ENCODE assay signal across 11 mouse cellular contexts in genomic region chr1:62682456-62683385, GRCm38 (mm10). TPM values are rescaled to one million over a fixed set of nuclear protein-coding genes. Genes with fewer than 3 reads are reported as not detected.
A peak's percentile ranks its signal among the peaks of the same experiment; 100 is the strongest.
DNase-seq lines count a peak whose midpoint lies in the region; ATAC-seq and TF ChIP-seq lines count a peak whose summit lies in the region.
"Had no signal": no experiment of that assay in that cellular context is flagged by ENCODE, and none has a peak within 500 bp of the region (broad histone marks: within the 10 kb centered on the region; RNA-seq: fewer than 3 reads in every experiment).

No protein-coding gene starts in this region.

- H3K9ac ChIP-seq in intestine, embryonic 14.5 days (ENCODE audit: low read length) = no peak overlapping the region
- no peak overlapping the region for H3K9ac ChIP-seq in intestine, postnatal 0 days (ENCODE audit: low read depth, low read length)
- no peak overlapping the region for H3K9ac ChIP-seq in forebrain, embryonic 15.5 days (replicated peaks)
- 0 out of 2 replicates have a peak overlapping the region, but pooled peaks have one; percentile 9 for H3K9ac ChIP-seq in midbrain, embryonic 11.5 days (ENCODE audit: low read length)
- H3K9ac ChIP-seq: embryonic facial prominence, embryonic 12.5 days had no signal

- 38% methylated on average over 21 of the region's 21 CpGs for WGBS in intestine, embryonic 14.5 days
- WGBS in intestine, postnatal 0 days = 58% methylated on average over 21 of the region's 21 CpGs
- WGBS in forebrain, embryonic 15.5 days = 24% methylated on average over 21 of the region's 21 CpGs
- WGBS in midbrain, embryonic 11.5 days = 67% methylated on average over 21 of the region's 21 CpGs

- peaks cover 9% of the 10 kb centered on the region for H3K4me1 ChIP-seq in intestine, embryonic 14.5 days (replicated peaks; ENCODE audit: control insufficient read depth, insufficient read depth, low read length)
- H3K4me1 ChIP-seq in intestine, postnatal 0 days (replicated peaks; ENCODE audit: control insufficient read depth, insufficient read depth, low read length) = no peaks in the 10 kb centered on the region
- H3K4me1 ChIP-seq in forebrain, embryonic 15.5 days = peaks cover 16% of the 10 kb centered on the region
- peaks cover 6% of the 10 kb centered on the region; the same call in 1 of the 2 replicates for H3K4me1 ChIP-seq in midbrain, embryonic 11.5 days (ENCODE audit: control insufficient read depth, insufficient read depth, low read length)

- peak overlapping the region; percentile 29; the same call in 1 of the 2 replicates for H3K4me2 ChIP-seq in intestine, embryonic 14.5 days (ENCODE audit: low read length)
- H3K4me2 ChIP-seq in intestine, postnatal 0 days (replicated peaks; ENCODE audit: low read depth) = no peak overlapping the region
- peak overlapping the region; percentile 25 for H3K4me2 ChIP-seq in forebrain, embryonic 15.5 days (replicated peaks)
- 0 out of 2 replicates have a peak overlapping the region, but pooled peaks have one; percentile 7 for H3K4me2 ChIP-seq in midbrain, embryonic 11.5 days
- H3K4me2 ChIP-seq: embryonic facial prominence, embryonic 12.5 days had no signal

- DNase-seq in intestine, embryonic 14.5 days (ENCODE audit: low spot score) = no peak
- peak; percentile 50 for DNase-seq in brain, adult 2 months (ENCODE audit: low read depth, low spot score)
- DNase-seq in midbrain, embryonic 11.5 days (ENCODE audit: low spot score, missing footprints) = peak; percentile 72
- no peak for DNase-seq in urinary bladder, postnatal 14 days (ENCODE audit: low spot score)
- DNase-seq in adipocyte (ENCODE audit: low spot score) = no peak
- DNase-seq: adrenal gland, postnatal 10 days had no signal

- no peak overlapping the region for H3K27ac ChIP-seq in intestine, embryonic 14.5 days (ENCODE audit: low read depth)
- no peak overlapping the region for H3K27ac ChIP-seq in intestine, postnatal 0 days (ENCODE audit: low read depth, low read length)
- H3K27ac ChIP-seq in forebrain, embryonic 15.5 days (replicated peaks) = peak overlapping the region; percentile 43
- peak overlapping the region; percentile 8; the same call in 1 of the 2 replicates for H3K27ac ChIP-seq in midbrain, embryonic 11.5 days (ENCODE audit: low read depth, low read length)
- H3K27ac ChIP-seq: embryonic facial prominence, embryonic 12.5 days; limb, embryonic 10.5 days had no signal

- no peak for TF ChIP-seq CTCF in intestine, postnatal 0 days (IDR thresholded peaks at IDR 0.05; ENCODE audit: low read depth)

- ATAC-seq in intestine, embryonic 14.5 days (replicated peaks; ENCODE audit: low FRiP score, low TSS enrichment, low read depth) = no peak
- no peak for ATAC-seq in intestine, postnatal 0 days
- ATAC-seq in forebrain, embryonic 15.5 days (replicated peaks) = peak; percentile 82
- ATAC-seq in midbrain, embryonic 11.5 days (ENCODE audit: low FRiP score) = peak; percentile 58
- ATAC-seq in cerebellum, adult (ENCODE audit: insufficient number of reproducible peaks, low FRiP score, low TSS enrichment) = no peak

- H3K27me3 ChIP-seq in intestine, embryonic 14.5 days (replicated peaks; ENCODE audit: control insufficient read depth, insufficient read depth, low read length) = no peaks in the 10 kb centered on the region
- H3K27me3 ChIP-seq in intestine, postnatal 0 days (replicated peaks; ENCODE audit: control insufficient read depth, insufficient read depth, low read length) = no peaks in the 10 kb centered on the region
- no peaks in the 10 kb centered on the region for H3K27me3 ChIP-seq in forebrain, embryonic 15.5 days
- H3K27me3 ChIP-seq in midbrain, embryonic 11.5 days (ENCODE audit: control insufficient read depth, insufficient read depth, low read length) = no peaks in the 10 kb centered on the region
- H3K27me3 ChIP-seq: embryonic facial prominence, embryonic 12.5 days had no signal

- H3K36me3 ChIP-seq in intestine, embryonic 14.5 days (ENCODE audit: control insufficient read depth, insufficient read depth, low read length) = no peaks in the 10 kb centered on the region
- no peaks in the 10 kb centered on the region for H3K36me3 ChIP-seq in intestine, postnatal 0 days (ENCODE audit: control insufficient read depth, insufficient read depth)
- no peaks in the 10 kb centered on the region for H3K36me3 ChIP-seq in forebrain, embryonic 15.5 days
- no peaks in the 10 kb centered on the region for H3K36me3 ChIP-seq in midbrain, embryonic 11.5 days (ENCODE audit: control insufficient read depth, insufficient read depth, low read length)
- H3K36me3 ChIP-seq: embryonic facial prominence, embryonic 12.5 days had no signal

- H3K9me3 ChIP-seq in intestine, embryonic 14.5 days (ENCODE audit: control insufficient read depth, low read length) = 0 out of 2 replicates have a peak, but pooled peaks cover 2% of the 10 kb centered on the region
- H3K9me3 ChIP-seq in intestine, postnatal 0 days (ENCODE audit: control insufficient read depth) = no peaks in the 10 kb centered on the region
- no peaks in the 10 kb centered on the region for H3K9me3 ChIP-seq in forebrain, embryonic 15.5 days
- H3K9me3 ChIP-seq in midbrain, embryonic 11.5 days (ENCODE audit: control insufficient read depth, low read length) = no peaks in the 10 kb centered on the region
- H3K9me3 ChIP-seq: embryonic facial prominence, embryonic 12.5 days had no signal

- H3K4me3 ChIP-seq in intestine, embryonic 14.5 days (ENCODE audit: low read depth, low read length) = no peak overlapping the region
- no peak overlapping the region for H3K4me3 ChIP-seq in intestine, postnatal 0 days (ENCODE audit: low read depth, low read length)
- no peak overlapping the region for H3K4me3 ChIP-seq in forebrain, embryonic 15.5 days
- H3K4me3 ChIP-seq in midbrain, embryonic 11.5 days (ENCODE audit: low read depth, low read length) = no peak overlapping the region
- H3K4me3 ChIP-seq: embryonic facial prominence, embryonic 12.5 days; limb, embryonic 10.5 days had no signal

RNA-seq across cellular contexts. Expression of gene Nrp2, which starts 20.4 kb away (rescaled TPM):
- 43.8 and 44.0 TPM in 2 replicates for polyA plus RNA-seq in intestine, embryonic 14.5 days (2014; fragmentation: Nextera tagmentation; extraction: Ambion mirVana)
- 11.7 and 12.7 TPM in 2 replicates for polyA plus RNA-seq in intestine, postnatal 0 days (2015; fragmentation: Nextera tagmentation; extraction: Ambion mirVana)
- polyA plus RNA-seq in forebrain, embryonic 15.5 days (2015; fragmentation: Nextera tagmentation; extraction: Ambion mirVana) = 30.8 and 34.7 TPM in 2 replicates
- 12.5 and 13.3 TPM in 2 replicates for polyA plus RNA-seq in midbrain, embryonic 11.5 days (2014; fragmentation: Nextera tagmentation; extraction: Ambion mirVana)

Comparison
In these comparisons a context has a peak if more than half of its experiments do, and no peak if none do; other contexts are left out.
1. ATAC-seq: peak in forebrain, embryonic 15.5 days (single experiment) and midbrain, embryonic 11.5 days (single experiment); none in intestine, embryonic 14.5 days (single experiment), intestine, postnatal 0 days (single experiment) and cerebellum, adult (single experiment).
2. DNase-seq: peak in brain, adult 2 months (single experiment) and midbrain, embryonic 11.5 days (single experiment); none in intestine, embryonic 14.5 days (single experiment), urinary bladder, postnatal 14 days (single experiment) and adipocyte (single experiment).
3. H3K27ac ChIP-seq: peak in forebrain, embryonic 15.5 days (single experiment) and midbrain, embryonic 11.5 days (single experiment); none in intestine, embryonic 14.5 days (single experiment) and intestine, postnatal 0 days (single experiment).